Comparison of ENCODE assay signal across 8 mouse cellular contexts in the genomic region with DNA sequence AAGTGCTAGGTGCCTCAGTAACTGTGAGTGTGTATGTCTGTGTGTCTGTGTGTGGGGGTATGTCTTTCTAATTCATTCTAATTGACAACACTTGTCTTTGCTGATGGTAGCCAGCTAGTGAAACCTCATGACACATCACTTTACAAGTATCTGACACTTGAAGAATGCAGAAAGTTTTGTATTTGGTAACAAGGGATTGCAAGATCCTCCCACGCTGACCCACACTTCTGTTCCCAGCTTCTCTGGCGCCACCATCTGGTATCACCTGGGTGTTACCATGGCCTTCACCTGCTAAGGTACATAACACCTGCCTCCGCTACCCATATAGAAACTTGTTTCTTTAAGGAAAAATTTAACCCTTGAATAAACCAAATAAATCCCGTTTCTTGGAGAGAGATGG.
DNase-seq lines count a peak whose midpoint lies in the region; ATAC-seq and TF ChIP-seq lines count a peak whose summit lies in the region.

No protein-coding gene starts in this region.

- TF ChIP-seq RAD21 in CH12.LX (IDR thresholded peaks at IDR 0.05; ENCODE audit: low read depth, low read length): peak; percentile 83

- TF ChIP-seq POLR2A in CH12.LX (IDR thresholded peaks at IDR 0.05; ENCODE audit: low read depth, low read length): no peak
- TF ChIP-seq POLR2A in limb, embryonic 14.5 days (IDR thresholded peaks at IDR 0.05; ENCODE audit: borderline replicate concordance, extremely low read depth, insufficient read depth, insufficient read length): no peak

- H3K79me2 ChIP-seq in CH12.LX (replicated peaks; ENCODE audit: control insufficient read depth, extremely low read depth, insufficient read depth, poor library complexity, severe bottlenecking): no peaks in the 10 kb centered on the region

- WGBS in hindbrain, postnatal 0 days: 46% methylated on average over 4 of the region's 4 CpGs
- WGBS in hindbrain, embryonic 13.5 days: 38% methylated on average over 4 of the region's 4 CpGs
- 36% methylated on average over 4 of the region's 4 CpGs for WGBS in heart, embryonic 10.5 days
- 32% methylated on average over 4 of the region's 4 CpGs for WGBS in limb, embryonic 14.5 days

- no peak overlapping the region for H3K4me2 ChIP-seq in hindbrain, postnatal 0 days (ENCODE audit: low read depth, low read length)
- H3K4me2 ChIP-seq in hindbrain, embryonic 13.5 days: no peak overlapping the region
- H3K4me2 ChIP-seq in CH12.LX (ENCODE audit: insufficient read depth, low read depth, poor library complexity, severe bottlenecking): no peak overlapping the region
- no peak overlapping the region for H3K4me2 ChIP-seq in limb, embryonic 14.5 days (replicated peaks; ENCODE audit: low read depth, low read length, severe bottlenecking)

- H3K9ac ChIP-seq in hindbrain, postnatal 0 days (replicated peaks; ENCODE audit: low read length): no peak overlapping the region
- no peak overlapping the region for H3K9ac ChIP-seq in hindbrain, embryonic 13.5 days
- no peak overlapping the region for H3K9ac ChIP-seq in CH12.LX (ENCODE audit: insufficient read depth, low read depth)
- H3K9ac ChIP-seq in limb, embryonic 14.5 days (ENCODE audit: low read depth, low read length, severe bottlenecking): no peak overlapping the region

- DNase-seq in hindbrain, postnatal 0 days (ENCODE audit: low spot score): no peak
- DNase-seq in CH12.LX (ENCODE audit: extremely low read depth): peak; percentile 29
- DNase-seq in cerebellum, adult 11-12 months: peak; percentile 47
- DNase-seq in heart, embryonic 10.5 days (ENCODE audit: low spot score): peak; percentile 76
- peak; percentile 39 for DNase-seq in limb, embryonic 14.5 days (ENCODE audit: low spot score)
- DNase-seq in spleen, postnatal 14 days (ENCODE audit: low spot score in 2 of 2): peak; percentile 44 to 68

- TF ChIP-seq CTCF in hindbrain, postnatal 0 days (IDR thresholded peaks at IDR 0.05; ENCODE audit: low read depth): peak; percentile 58
- TF ChIP-seq CTCF in CH12.LX (conservative IDR thresholded peaks at IDR 0.05 in 1 of 2, IDR thresholded peaks at IDR 0.05 in 1 of 2; ENCODE audit: low read depth in 2 of 2, low read length in 2 of 2): peak; percentile 60 to 84

- no peaks in the 10 kb centered on the region for H3K9me3 ChIP-seq in hindbrain, postnatal 0 days (ENCODE audit: low read length)
- H3K9me3 ChIP-seq in hindbrain, embryonic 13.5 days: no peaks in the 10 kb centered on the region
- H3K9me3 ChIP-seq in CH12.LX (replicated peaks; ENCODE audit: low read length): no peaks in the 10 kb centered on the region
- no peaks in the 10 kb centered on the region for H3K9me3 ChIP-seq in heart, embryonic 10.5 days
- H3K9me3 ChIP-seq in limb, embryonic 14.5 days (ENCODE audit: control insufficient read depth, low read length): no peaks in the 10 kb centered on the region

- in situ Hi-C loops in CH12.LX (cut with MboI; ENCODE audit: low pct_ligation_motif_present, low pct_unique_long_range_greater_than_20kb, low sequenced_read_pairs): no loop called here

- 0 out of 2 replicates have a peak, but pooled peaks cover 5% of the 10 kb centered on the region for H3K4me1 ChIP-seq in hindbrain, postnatal 0 days (ENCODE audit: insufficient read depth, low read length)
- no peaks in the 10 kb centered on the region for H3K4me1 ChIP-seq in hindbrain, embryonic 13.5 days (replicated peaks)
- H3K4me1 ChIP-seq in CH12.LX (ENCODE audit: control insufficient read depth in 1 of 2, insufficient read depth in 2 of 2): peaks cover 0 to 13% of the 10 kb centered on the region in 2 experiments; a peak in 2 of 4 replicates
- H3K4me1 ChIP-seq in heart, embryonic 10.5 days: peaks cover 16% of the 10 kb centered on the region
- H3K4me1 ChIP-seq in limb, embryonic 14.5 days (ENCODE audit: control insufficient read depth, insufficient read depth, low read length): no peaks in the 10 kb centered on the region

- dilution Hi-C loops in CH12.LX (cut with MboI; ENCODE audit: extremely low pct_ligation_motif_present, extremely low pct_unique_long_range_greater_than_20kb, low sequenced_read_pairs): no loop called here

- no peaks in the 10 kb centered on the region for H3K36me3 ChIP-seq in hindbrain, postnatal 0 days (ENCODE audit: insufficient read depth, low read length)
- H3K36me3 ChIP-seq in hindbrain, embryonic 13.5 days: no peaks in the 10 kb centered on the region
- H3K36me3 ChIP-seq in CH12.LX (replicated peaks in 1 of 2; ENCODE audit: control insufficient read depth in 1 of 2, insufficient read depth in 1 of 2, low read length in 1 of 2): no peaks in the 10 kb centered on the region
- H3K36me3 ChIP-seq in heart, embryonic 10.5 days: no peaks in the 10 kb centered on the region
- no peaks in the 10 kb centered on the region for H3K36me3 ChIP-seq in limb, embryonic 14.5 days (ENCODE audit: control insufficient read depth, insufficient read depth, low read length)

- TF ChIP-seq EP300 in CH12.LX (IDR thresholded peaks at IDR 0.05; ENCODE audit: low read length): no peak

- H3K4me3 ChIP-seq in hindbrain, postnatal 0 days (ENCODE audit: low read length): no peak overlapping the region
- H3K4me3 ChIP-seq in hindbrain, embryonic 13.5 days: no peak overlapping the region
- H3K4me3 ChIP-seq in CH12.LX (replicated peaks in 1 of 3; ENCODE audit: low read depth in 2 of 3, low read length in 2 of 3, poor library complexity in 1 of 3): no peak overlapping the region
- H3K4me3 ChIP-seq in heart, embryonic 10.5 days: no peak overlapping the region
- H3K4me3 ChIP-seq in limb, embryonic 14.5 days (replicated peaks; ENCODE audit: low read length): no peak overlapping the region

- H3K27me3 ChIP-seq in hindbrain, postnatal 0 days (ENCODE audit: insufficient read depth, low read length): no peaks in the 10 kb centered on the region
- no peaks in the 10 kb centered on the region for H3K27me3 ChIP-seq in hindbrain, embryonic 13.5 days
- no peaks in the 10 kb centered on the region for H3K27me3 ChIP-seq in CH12.LX (replicated peaks)
- H3K27me3 ChIP-seq in heart, embryonic 10.5 days (ENCODE audit: insufficient read depth, poor library complexity, severe bottlenecking): peaks cover 56% of the 10 kb centered on the region
- H3K27me3 ChIP-seq in limb, embryonic 14.5 days (ENCODE audit: control insufficient read depth, insufficient read depth, low read length): no peaks in the 10 kb centered on the region

- no peak for ATAC-seq in hindbrain, postnatal 0 days
- no peak for ATAC-seq in hindbrain, embryonic 13.5 days (ENCODE audit: low FRiP score)
- ATAC-seq in limb, embryonic 14.5 days (ENCODE audit: low FRiP score, low read depth): no peak
- ATAC-seq in erythroid progenitor cell, adult 5-6 weeks (replicated peaks; ENCODE audit: low FRiP score, poor library complexity, severe bottlenecking): no peak

- no peak overlapping the region for H3K27ac ChIP-seq in hindbrain, postnatal 0 days
- no peak overlapping the region for H3K27ac ChIP-seq in hindbrain, embryonic 13.5 days
- no peak overlapping the region for H3K27ac ChIP-seq in CH12.LX (ENCODE audit: insufficient read depth, low read depth)
- no peak overlapping the region for H3K27ac ChIP-seq in heart, embryonic 10.5 days
- H3K27ac ChIP-seq in limb, embryonic 14.5 days (replicated peaks; ENCODE audit: low read depth, low read length): no peak overlapping the region

TF ChIP-seq in CH12.LX, 34 proteins besides CTCF, POLR2A, EP300 and RAD21:
- TF ChIP-seq MAZ (IDR thresholded peaks at IDR 0.05; ENCODE audit: low read depth, low read length) (no peak), ZKSCAN1 (IDR thresholded peaks at IDR 0.05; ENCODE audit: borderline replicate concordance, low read depth, low read length) (no peak), TCF12 (IDR thresholded peaks at IDR 0.05; ENCODE audit: low read depth, low read length) (no peak), ETS1 (conservative IDR thresholded peaks at IDR 0.05; ENCODE audit: low read depth, low read length) (no peak), MAX (IDR thresholded peaks at IDR 0.05; ENCODE audit: low read length) (no peak), BHLHE40 (IDR thresholded peaks at IDR 0.05; ENCODE audit: low read depth, low read length) (no peak), CHD2 (IDR thresholded peaks at IDR 0.05; ENCODE audit: low read length) (no peak), MAFK (IDR thresholded peaks at IDR 0.05; ENCODE audit: insufficient replicate concordance, low read length) (no peak), SIN3A (IDR thresholded peaks at IDR 0.05; ENCODE audit: low read length) (no peak), SMC3 (IDR thresholded peaks at IDR 0.05; ENCODE audit: low read depth, low read length) (peak; percentile 91), MXI1 (IDR thresholded peaks at IDR 0.05; ENCODE audit: low read depth, low read length) (no peak), ZC3H11A (IDR thresholded peaks at IDR 0.05; ENCODE audit: low read depth, low read length) (peak; percentile 63), PAX5 (IDR thresholded peaks at IDR 0.05; ENCODE audit: low read length) (no peak)
